Mouse (Mus musculus) liver, adult 2 months (tissue): Measurements from ENCODE around the gene Mymx. TPM values are rescaled to one million over a fixed set of nuclear protein-coding genes. Genes with fewer than 3 reads are reported as not detected.

Source experiments
- DNase-seq: peaks from one replicate; pipeline ENCODE4 v3.0.0-alpha.2; 2011; ENCODE audit warnings: low read depth, low spot score; ENCODE audit errors: extremely low read depth
- H3K27ac ChIP-seq: fragments of 200-500 bp; replicated peaks from 2 replicates; pipeline ENCODE4 v1.5.1; 2012; ENCODE audit warnings: low read depth, mild to moderate bottlenecking, control low read depth, inconsistent platforms, low read length; ENCODE audit not compliant: insufficient read depth
- H3K27me3 ChIP-seq: fragments of 200-500 bp; 2 replicates; pipeline ENCODE4 v1.6.1; 2012; ENCODE audit warnings: mild to moderate bottlenecking, moderate library complexity, low read length, inconsistent platforms; ENCODE audit not compliant: control insufficient read depth, insufficient read depth
- H3K36me3 ChIP-seq: fragments of 200-500 bp; 2 replicates; pipeline ENCODE4 v1.6.1; 2012; ENCODE audit warnings: low read length, inconsistent platforms; ENCODE audit not compliant: control insufficient read depth, insufficient read depth
- H3K4me1 ChIP-seq: fragments of 200-500 bp; 2 replicates; pipeline ENCODE4 v1.6.1; 2011; ENCODE audit warnings: low read length; ENCODE audit not compliant: control insufficient read depth, insufficient read depth
- H3K4me3 ChIP-seq: fragments of 200-500 bp; 2 replicates; pipeline ENCODE4 v1.5.1; 2011; ENCODE audit warnings: low read depth, mild to moderate bottlenecking, control low read depth, low read length, moderate library complexity; ENCODE audit not compliant: insufficient read depth
- H3K79me2 ChIP-seq: fragments of 200-500 bp; 2 replicates; pipeline ENCODE4 v1.6.1; 2012; ENCODE audit warnings: inconsistent platforms, mild to moderate bottlenecking, low read length, moderate library complexity; ENCODE audit not compliant: control insufficient read depth, insufficient read depth
- H3K9ac ChIP-seq: fragments of 200-500 bp; 2 replicates; pipeline ENCODE4 v1.6.1; 2012; ENCODE audit warnings: low read depth, mild to moderate bottlenecking, control low read depth, inconsistent platforms, low read length
- CTCF ChIP-seq: fragments of 200-500 bp; IDR thresholded peaks from 2 replicates; pipeline ENCODE4 v1.5.1; 2011; ENCODE audit warnings: low read depth, low read length, control low read depth
- POLR2A ChIP-seq: fragments of 200-500 bp; IDR thresholded peaks from 2 replicates; pipeline ENCODE4 v1.6.1; 2011; ENCODE audit warnings: low read length, control low read depth; ENCODE audit not compliant: insufficient read depth; ENCODE audit errors: extremely low read depth
- WGBS: fragments of 180-500 bp; shearing (Covaris S2); methylation state at CpG from one replicate; pipeline ENCODE4 v1.1.7; 2018; 5-methylcytosine and 5-hydroxymethylcytosine counted together
- polyA plus RNA-seq: library from polyadenylated mRNA; depleted of rRNA; stranded (reverse); fragments of >200 nt; gene quantifications from 2 replicates; pipeline ENCODE4 v1.2.3, GENCODE M21; 2012
- total RNA-seq: library from RNA; depleted of rRNA; stranded (reverse); fragments of >200 nt; gene quantifications from 2 replicates; pipeline ENCODE4 v1.2.3, GENCODE M21; 2014

Mymx gene
- total and polyA plus RNA-seq, 2 experiments = not detected

DNA sequence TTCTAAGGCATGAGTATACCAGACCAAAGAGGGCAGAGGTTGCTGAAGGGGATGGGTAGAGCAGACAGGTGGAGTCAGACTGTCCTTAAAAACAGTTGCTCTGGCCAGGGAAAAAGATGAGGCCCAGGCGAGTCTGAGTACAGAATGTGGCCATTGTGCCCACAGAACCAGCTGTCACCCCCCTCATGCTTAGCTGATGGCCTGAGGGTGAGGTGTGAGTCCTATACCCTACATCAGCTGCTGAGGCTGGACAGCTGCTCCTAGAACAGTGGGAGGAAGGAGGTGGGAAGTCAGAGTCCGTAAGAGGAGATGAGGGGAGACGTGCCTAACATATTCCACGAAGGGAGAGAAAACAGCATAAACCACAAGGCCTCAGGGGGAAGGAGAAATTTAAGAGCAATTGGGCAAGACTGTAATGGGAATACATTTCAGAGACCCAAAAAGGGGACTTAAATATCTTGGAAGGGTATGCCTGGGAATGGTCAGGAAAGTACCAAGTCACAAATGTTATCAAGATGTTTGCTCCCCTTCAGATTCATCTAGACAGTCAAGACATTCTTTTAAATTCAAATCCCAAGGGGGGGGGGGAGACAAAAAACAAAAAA lies 14.2 kb upstream of the Mymx start:
- Histone ChIP-seq H3K4me3 (no peak overlapping the region), H3K79me2 (no peaks in the 10 kb centered on the region), H3K4me1 (peaks cover 2% of the 10 kb centered on the region), H3K27ac (no peak overlapping the region), H3K36me3 (no peaks in the 10 kb centered on the region), H3K27me3 (no peaks in the 10 kb centered on the region), H3K9ac (no peak overlapping the region)
- no peak for DNase-seq
- TF ChIP-seq CTCF (no peak), POLR2A (no peak)
- WGBS = 91% methylated on average over 4 of the region's 4 CpGs

DNA sequence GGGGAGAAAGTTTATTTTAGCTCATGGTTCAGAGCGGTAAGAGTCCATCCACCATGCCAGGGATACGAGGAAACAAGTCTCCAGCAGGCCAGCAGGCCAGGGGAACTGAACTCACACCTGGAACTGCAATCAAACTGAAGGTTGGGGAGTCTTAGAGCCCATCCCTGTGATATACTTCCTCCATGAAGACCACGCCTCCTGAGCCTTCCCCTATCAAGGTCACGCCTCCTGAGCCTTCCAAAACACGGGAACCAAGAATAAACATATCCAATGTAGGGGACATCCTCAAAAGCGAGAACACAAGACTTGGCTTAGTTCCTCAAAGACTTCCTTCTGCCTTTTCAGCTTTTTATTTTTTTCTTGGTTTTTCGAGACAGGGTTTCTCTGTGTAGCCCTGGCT lies 11.0 kb upstream of the Mymx start:
- Histone ChIP-seq H3K79me2 (no peaks in the 10 kb centered on the region), H3K4me3 (no peak overlapping the region), H3K27ac (no peak overlapping the region), H3K36me3 (no peaks in the 10 kb centered on the region), H3K4me1 (peaks cover 4% of the 10 kb centered on the region), H3K27me3 (no peaks in the 10 kb centered on the region), H3K9ac (no peak overlapping the region)
- WGBS = 77% methylated on average over 7 of the region's 7 CpGs
- TF ChIP-seq CTCF = no peak
- no peak for TF ChIP-seq POLR2A
- peak; percentile 46 for DNase-seq

DNA sequence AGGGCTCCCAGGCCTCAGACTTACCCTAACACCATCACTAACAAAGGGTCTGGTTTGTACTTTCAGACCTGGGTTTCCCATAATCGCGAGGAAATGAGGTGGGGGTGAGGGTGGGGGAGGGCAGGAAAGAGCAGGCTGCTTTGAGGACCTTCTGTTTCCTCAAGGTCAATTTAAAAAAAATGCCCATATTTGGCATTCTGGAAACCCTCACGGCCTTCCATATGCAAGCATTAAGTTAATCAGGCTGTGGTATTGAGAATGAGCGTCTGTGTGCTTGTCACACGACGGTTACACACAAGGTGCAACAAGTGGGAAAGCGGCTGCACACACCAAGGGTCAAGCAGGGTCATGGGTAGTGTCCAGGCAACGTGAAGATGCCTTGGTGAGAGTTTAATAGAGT lies 10.1 kb upstream of the Mymx start:
- Histone ChIP-seq H3K4me3 (no peak overlapping the region), H3K27ac (0 out of 2 replicates have a peak overlapping the region, but pooled peaks have one; percentile 2), H3K9ac (no peak overlapping the region), H3K27me3 (no peaks in the 10 kb centered on the region), H3K36me3 (no peaks in the 10 kb centered on the region), H3K79me2 (no peaks in the 10 kb centered on the region), H3K4me1 (peaks cover 4% of the 10 kb centered on the region)
- DNase-seq = no peak
- 80% methylated on average over 8 of the region's 8 CpGs for WGBS
- TF ChIP-seq POLR2A (no peak), CTCF (no peak)

DNA sequence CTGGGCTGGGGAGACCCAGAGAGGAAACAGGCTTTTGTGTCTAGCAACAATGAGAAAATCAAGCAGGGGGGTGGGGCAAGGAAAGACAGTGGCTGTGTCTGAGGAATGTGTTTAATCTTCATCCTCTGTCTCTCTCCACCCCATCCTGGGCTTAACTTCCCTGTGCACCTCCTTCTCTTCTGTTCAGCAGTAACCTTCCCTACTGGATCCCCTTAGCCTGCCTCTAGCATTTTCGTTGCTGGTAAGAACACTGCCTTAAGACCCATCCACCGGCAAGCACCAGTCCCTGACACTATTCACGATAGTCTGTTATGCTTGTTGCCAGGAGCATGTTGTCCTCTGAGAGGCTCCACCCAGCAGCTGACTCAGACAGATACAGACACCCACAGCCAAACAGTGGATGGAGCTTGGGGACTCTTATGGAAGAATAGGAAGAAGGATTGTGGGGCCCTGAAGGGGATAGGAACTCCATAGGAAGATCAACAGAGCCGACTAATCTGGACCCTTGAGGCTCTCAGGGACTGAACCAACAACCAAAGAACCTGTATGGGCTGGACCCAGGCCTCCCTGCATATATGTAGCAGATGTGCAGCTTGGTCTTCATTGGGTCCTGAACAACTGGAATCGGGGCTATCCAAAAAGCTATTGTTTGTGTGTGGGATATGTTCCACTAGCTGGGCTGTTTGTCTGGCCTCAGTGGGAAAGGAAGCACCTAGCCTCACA lies 8.4 kb upstream of the Mymx start:
- Histone ChIP-seq H3K36me3 (no peaks in the 10 kb centered on the region), H3K27me3 (no peaks in the 10 kb centered on the region), H3K4me1 (peaks cover 4% of the 10 kb centered on the region), H3K4me3 (no peak overlapping the region), H3K9ac (no peak overlapping the region), H3K79me2 (no peaks in the 10 kb centered on the region), H3K27ac (0 out of 2 replicates have a peak overlapping the region, but pooled peaks have one; percentile 2)
- DNase-seq = no peak
- TF ChIP-seq POLR2A (no peak), CTCF (no peak)
- WGBS = 50% methylated on average over 5 of the region's 5 CpGs

DNA sequence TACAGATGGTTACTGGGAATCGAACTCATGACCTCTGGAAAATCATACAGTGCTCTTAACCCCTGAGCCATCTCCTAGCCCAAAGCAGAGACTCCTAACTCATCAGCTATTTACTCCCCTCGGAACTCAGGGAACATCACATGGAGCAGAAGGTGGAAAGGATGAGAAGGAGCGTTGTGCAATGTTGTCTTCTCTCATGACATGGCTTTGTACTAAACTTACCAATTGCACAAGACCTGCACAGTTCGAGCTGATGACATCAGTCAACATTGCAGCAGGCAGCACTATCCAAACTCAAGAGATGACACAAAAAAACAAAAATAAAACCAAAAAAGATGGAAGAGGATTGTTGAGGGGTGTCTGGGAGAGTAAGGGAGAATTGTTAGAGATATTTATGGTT lies 6.5 kb upstream of the Mymx start:
- TF ChIP-seq POLR2A (no peak), CTCF (no peak)
- peak; percentile 99 for DNase-seq
- no peak overlapping the region for H3K4me3 ChIP-seq
- H3K36me3 ChIP-seq = no peaks in the 10 kb centered on the region
- H3K27ac ChIP-seq = peak overlapping the region; percentile 58
- no peak overlapping the region for H3K9ac ChIP-seq
- H3K79me2 ChIP-seq = no peaks in the 10 kb centered on the region
- WGBS = 25% methylated on average over 4 of the region's 4 CpGs
- H3K27me3 ChIP-seq = no peaks in the 10 kb centered on the region
- H3K4me1 ChIP-seq = peaks cover 4% of the 10 kb centered on the region
